Mouse (Mus musculus): ENCODE results near the gene Ilk.
A peak's percentile ranks its signal among the peaks of the same experiment; 100 is the strongest.
"Not testable (repeated sequence)": the region's sequence is repeated elsewhere in the genome, so short reads cannot be mapped to it uniquely, and the experiment has no call there.

The Ilk gene

DNA sequence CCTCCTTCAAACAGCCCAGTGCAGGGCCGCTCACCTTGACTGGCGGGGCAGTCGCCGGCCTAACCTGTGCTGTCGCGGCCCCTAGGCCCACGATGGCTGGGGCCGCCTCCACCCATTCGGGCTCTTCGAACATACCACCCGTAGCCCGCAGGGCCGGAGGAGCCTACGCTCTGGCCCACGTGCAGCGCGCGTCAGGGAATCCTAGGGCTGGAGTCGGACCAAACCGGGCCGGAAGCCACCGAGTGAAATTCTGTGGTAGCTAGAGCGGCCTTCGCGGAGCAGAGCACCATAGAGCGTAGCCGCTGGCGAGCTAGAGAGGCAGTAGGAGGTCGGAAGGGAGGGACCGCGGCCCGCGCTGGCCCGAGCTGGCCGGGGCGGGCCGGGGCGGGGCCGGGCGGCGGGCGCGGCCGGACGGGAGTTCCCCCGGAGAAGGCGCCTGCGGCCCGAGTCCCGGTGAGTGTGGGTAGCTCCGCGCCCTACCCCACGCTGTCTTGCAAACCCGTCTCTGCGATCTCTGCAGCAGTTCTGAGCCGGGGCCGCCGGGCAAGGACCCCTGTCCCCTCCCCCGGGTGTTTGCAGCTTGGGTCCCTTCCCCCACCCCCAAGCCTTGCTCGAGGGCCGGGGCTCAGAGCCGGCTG, at the start of gene Ilk:
Gene Ilk, plus strand, starts transcription at position 329 of the 638 bp plus-strand sequence.
- DNase-seq: peak; percentile 91 to 92

DNA sequence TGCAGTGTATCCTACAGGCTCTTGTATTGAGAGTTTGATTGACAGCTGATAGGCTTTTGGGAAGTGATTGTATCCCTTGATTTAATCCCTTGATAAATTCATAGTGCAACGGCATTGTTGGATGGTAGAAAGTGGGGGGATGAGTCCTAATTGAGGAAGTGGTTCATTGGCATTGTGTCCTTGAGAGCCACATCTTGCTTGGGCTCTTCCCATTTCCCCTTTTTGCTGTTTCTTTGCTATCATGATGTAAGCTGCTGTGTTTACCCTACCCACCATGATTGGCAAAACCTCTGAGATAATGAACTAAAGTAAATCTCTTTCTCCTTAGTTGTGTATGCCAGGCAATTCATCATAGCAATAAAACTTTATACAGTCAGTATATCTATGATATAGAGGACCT, 45.5 kb upstream of the Ilk start:
- no peak for DNase-seq

GRCm38 (mm10) chr7:105703184-105703583, 33.2 kb upstream of the Ilk start:
- DNase-seq: peak; percentile 20 to 28

DNA sequence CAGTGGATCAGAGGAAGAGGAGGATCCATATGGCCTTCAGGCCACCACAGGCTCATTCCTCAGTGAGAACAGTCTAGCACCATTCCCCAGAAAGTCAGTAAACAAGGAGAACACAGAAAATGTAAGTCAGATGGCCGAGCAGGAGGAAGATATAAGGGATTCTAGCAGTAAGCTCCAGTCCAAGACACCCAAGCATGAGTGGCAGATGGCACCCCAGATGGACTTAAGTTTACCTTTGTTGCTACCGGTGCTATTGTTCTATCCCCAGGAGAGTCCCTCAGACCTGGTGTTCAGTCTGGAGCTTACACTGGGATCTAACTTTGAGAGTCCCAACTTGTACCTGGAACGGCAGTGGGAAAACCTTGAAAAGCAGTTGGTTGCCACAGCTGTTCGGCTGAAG, 32.6 kb upstream of the Ilk start:
- peak; percentile 46 to 59 for DNase-seq

GRCm38 (mm10) chr7:105708733-105709132, 27.7 kb upstream of the Ilk start:
- no peak for DNase-seq

DNA sequence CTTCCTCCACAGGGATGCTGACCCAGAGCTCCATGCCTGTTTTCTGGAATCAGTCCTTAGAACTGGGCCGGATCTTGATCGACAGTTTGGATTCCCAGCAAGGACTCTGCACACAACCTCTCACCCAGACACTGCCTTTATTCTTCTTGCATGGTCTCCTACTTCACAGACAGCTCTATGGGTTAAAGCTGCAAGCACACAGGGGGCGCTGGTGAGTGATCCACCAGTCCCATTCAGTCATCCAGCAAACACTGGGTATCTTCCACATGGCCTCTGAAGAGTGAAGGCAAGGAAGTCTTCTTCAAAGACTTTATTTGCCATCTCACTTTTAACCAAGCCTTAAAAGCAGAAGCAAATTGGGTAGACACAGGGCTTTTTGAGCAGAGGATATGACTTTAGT, 21.0 kb upstream of the Ilk start:
- no peak for DNase-seq

DNA sequence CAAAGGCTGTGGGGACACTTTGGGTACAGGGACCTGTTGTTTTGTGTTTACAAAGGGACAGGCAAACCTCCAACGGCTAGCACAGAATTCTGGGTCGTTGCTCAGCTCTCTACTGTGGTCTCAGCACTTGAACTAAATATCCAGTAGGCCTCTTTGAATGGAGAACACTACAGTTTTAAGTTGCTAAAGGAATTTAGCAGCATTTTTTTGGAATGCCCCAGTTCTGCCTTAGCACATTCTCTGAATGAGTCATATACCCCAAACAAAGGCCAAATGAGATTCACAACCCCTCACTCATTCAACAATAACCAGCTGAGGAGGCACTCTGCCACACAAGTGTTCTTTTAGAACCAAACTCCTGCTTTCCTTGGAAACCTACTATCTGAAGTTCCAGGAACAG, 14.5 kb upstream of the Ilk start:
- DNase-seq: no peak

GRCm38 (mm10) chr7:105726144-105726979, 10.0 kb upstream of the Ilk start:
- DNase-seq: peak; percentile 59 to 60

GRCm38 (mm10) chr7:105726980-105727325, 9.4 kb upstream of the Ilk start:
- no peak for DNase-seq

GRCm38 (mm10) chr7:105728701-105729428, 7.5 kb upstream of the Ilk start:
- no peak for DNase-seq

DNA sequence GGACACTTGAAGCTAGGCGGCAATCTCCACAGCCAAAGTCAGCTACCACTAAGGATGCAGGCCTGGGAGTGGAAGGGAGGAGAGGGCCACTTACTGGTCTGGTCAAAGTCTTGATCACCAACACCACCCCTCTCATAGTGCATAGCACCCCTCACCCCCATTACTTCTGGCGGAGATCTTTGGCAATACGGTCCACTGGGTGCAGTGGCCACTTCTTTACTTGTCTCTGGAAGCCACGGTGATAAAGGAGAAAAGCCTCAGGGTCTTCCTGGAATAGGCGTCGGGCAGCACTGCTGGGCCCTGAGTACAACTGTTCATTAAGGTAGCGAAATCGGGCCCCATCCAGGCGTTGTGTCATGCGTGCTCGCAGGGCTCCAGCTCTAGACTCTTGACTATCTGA, 2.6 kb upstream of the Ilk start:
- no peak for DNase-seq

DNA sequence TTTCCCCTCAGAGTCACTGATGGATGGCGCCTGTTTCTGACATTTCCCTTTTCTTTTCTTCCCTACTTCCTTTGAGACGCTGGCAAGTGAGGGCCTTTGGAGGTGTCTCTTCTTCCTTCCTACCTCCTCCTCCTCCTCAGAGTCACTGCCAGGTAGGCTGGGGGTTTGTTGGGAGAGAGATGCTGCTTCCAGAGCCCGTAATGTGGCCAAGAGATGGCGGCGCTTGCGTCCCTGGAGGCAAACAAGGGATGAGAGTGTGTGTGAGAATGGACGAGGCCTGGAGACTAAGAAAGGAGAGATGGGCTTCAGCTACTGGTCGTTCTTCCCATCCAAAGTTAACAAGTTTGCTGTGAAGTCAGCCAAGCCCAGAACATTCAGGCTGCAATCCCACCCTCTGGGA, 1.6 kb upstream of the Ilk start:
- no peak for DNase-seq

- not testable (repeated sequence) for DNase-seq
These were observed 928 bp upstream of the Ilk start for GRCm38 (mm10) chr7:105735464-105735863.

DNA sequence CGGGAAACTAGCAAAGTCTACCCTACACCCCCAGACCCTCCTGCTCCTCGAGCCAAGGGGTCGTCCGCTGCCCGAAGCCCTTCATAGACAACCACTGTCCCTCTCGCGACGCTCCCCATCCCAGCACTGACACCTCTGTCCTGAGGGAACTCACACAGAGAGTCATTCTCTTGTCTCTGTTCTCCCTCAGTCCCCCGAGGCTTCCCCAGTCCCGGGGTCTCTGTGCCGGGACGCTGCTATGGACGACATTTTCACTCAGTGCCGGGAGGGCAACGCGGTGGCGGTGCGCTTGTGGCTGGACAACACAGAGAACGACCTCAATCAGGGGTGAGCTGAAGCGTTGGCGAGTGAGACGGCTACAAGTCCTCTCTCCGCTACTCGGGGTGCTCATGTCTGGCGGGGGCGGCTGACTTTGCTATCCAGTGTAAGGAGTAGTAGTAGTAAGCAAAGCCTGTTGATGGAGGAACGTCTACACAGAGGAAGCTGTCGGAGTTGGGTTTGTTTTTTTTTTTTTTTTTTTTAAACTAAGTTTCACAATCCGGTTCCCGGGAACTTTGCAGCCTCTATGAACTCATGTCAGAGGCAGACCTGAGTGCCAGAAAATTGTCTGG, 624 bp downstream of the Ilk start, which contains the start of gene Rrp8:
Gene Rrp8, minus strand, starts transcription at position 475 of the 611 bp plus-strand sequence.
- DNase-seq: peak; percentile 36 to 54

GRCm38 (mm10) chr7:105737648-105738047, 1.3 kb downstream of the Ilk start:
- DNase-seq: no peak

DNA sequence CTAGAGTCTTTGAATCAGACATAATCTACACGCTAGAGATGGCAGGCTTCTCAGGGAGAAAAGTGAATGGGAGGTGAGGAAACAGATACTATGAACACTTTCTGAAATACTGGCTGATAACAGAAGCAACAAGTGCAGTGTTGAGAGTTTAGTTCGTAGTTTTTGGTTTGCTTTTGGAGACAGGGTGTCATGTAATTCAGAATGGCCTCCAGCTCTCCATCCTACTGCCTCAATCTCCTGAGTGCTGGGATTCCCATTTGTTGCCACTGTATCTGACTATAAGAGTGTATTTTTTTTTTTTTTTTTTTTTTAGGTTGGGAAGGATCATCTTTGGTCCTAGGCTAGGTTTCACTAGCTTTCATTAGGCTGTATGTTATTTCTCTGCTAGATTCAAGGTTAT, 1.9 kb downstream of the Ilk start:
- no peak for DNase-seq

DNA sequence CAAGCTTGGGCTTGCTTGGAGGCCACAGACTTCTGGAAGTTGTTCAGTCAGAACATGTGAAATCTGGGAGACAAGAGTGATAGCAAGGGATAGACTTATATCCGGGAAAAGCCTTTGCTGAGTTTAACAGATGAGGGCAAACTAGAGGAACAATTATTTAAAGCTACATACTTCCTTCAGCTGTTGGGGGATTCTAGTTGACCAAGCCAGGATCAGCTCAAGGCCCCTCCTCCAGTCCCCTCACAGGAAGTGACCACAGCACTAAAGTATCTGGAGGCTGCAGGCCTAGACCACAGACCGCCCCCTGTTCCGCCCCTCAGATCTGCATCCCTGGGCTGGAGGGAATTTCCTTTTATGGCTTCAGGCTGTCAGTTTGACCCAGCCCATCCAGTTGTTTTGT, 2.6 kb downstream of the Ilk start:
- DNase-seq: no peak

DNA sequence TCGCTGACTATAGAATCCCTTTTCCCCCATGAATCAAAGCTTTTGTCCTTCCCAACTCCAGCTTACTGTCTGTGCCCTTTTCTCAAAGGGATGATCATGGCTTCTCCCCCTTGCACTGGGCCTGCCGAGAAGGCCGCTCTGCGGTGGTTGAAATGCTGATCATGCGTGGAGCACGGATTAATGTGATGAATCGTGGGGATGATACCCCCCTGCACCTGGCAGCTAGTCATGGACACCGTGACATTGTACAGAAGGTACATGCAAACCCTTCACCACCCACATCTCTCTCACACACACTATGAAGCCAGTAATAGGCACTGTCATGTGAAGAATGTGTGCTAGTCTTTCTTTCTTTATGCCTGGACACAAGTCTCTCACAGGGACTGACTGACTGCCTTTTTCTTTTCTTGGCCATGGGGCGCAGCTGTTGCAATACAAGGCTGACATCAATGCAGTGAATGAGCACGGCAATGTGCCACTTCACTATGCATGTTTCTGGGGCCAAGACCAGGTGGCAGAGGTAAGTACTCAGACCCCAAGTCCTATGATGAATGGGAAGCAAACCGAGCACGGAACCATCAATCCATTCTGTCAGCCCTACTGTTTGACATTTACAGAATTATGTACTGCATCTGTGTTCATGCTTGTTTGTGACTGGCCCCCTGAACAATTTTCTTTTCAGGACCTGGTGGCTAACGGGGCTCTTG, 3.9 kb downstream of the Ilk start:
- no peak for DNase-seq

DNA sequence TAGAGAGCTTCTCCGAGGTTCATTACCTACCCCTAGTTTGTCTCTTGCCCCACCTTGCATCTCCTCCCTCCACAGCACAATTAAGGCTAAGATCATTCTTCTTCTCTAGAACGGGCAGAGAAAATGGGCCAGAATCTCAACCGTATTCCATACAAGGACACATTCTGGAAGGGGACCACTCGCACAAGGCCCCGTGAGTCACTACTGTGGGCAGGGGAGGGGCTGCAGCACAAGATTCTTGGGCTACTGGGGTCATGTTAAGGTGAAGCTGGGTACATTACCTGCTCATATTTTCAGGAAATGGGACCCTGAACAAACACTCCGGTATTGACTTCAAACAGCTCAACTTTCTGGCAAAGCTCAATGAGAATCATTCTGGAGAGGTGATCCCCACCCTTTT, 4.5 kb downstream of the Ilk start:
- DNase-seq: no peak

- DNase-seq: no peak
These were observed 5.6 kb downstream of the Ilk start for GRCm38 (mm10) chr7:105741978-105742377.

- not testable (repeated sequence) for DNase-seq
These were observed 6.3 kb downstream of the Ilk start for GRCm38 (mm10) chr7:105742539-105743215.

Measured in cerebellum, adult 18-20 months (tissue).